Mouse (Mus musculus) intestine, postnatal 0 days (tissue): Measurements from ENCODE around the gene Chn1. TPM values are rescaled to one million over a fixed set of nuclear protein-coding genes. Genes with fewer than 3 reads are reported as not detected.
A peak's percentile ranks its signal among the peaks of the same experiment; 100 is the strongest.

Experiments used
- ATAC-seq: fragments of 200-750 bp; cut with Nextera tagmentation; 2 replicates; pipeline ENCODE4 v1.8.0; 2017; ENCODE audit warnings: mild to moderate bottlenecking, moderate TSS enrichment, moderate library complexity
- H3K27ac ChIP-seq: fragments of 300-500 bp; sonication (generic); 2 replicates; pipeline ENCODE4 v1.5.1; 2014; ENCODE audit warnings: mild to moderate bottlenecking, low read depth, low read length, moderate library complexity
- H3K27me3 ChIP-seq: fragments of 300-500 bp; sonication (generic); replicated peaks from 2 replicates; pipeline ENCODE4 v1.6.1; 2014; ENCODE audit warnings: low read length, mixed read lengths; ENCODE audit not compliant: control insufficient read depth, insufficient read depth
- H3K36me3 ChIP-seq: fragments of 300-500 bp; sonication (generic); 2 replicates; pipeline ENCODE4 v1.6.1; 2014; ENCODE audit warnings: mild to moderate bottlenecking, moderate library complexity; ENCODE audit not compliant: control insufficient read depth, insufficient read depth
- H3K4me1 ChIP-seq: fragments of 300-500 bp; sonication (generic); replicated peaks from 2 replicates; pipeline ENCODE4 v1.6.1; 2014; ENCODE audit warnings: antibody characterized with exemption, low read length, mixed read lengths; ENCODE audit not compliant: control insufficient read depth, insufficient read depth
- H3K4me2 ChIP-seq: fragments of 300-500 bp; sonication (generic); replicated peaks from 2 replicates; pipeline ENCODE4 v1.6.1; 2014; ENCODE audit warnings: low read depth, mild to moderate bottlenecking, moderate library complexity
- H3K4me3 ChIP-seq: fragments of 300-500 bp; sonication (generic); 2 replicates; pipeline ENCODE4 v1.5.1; 2014; ENCODE audit warnings: low read depth, low read length
- H3K9ac ChIP-seq: fragments of 300-500 bp; sonication (generic); 2 replicates; pipeline ENCODE4 v1.6.1; 2014; ENCODE audit warnings: mild to moderate bottlenecking, low read depth, low read length
- H3K9me3 ChIP-seq: fragments of 300-500 bp; sonication (generic); 2 replicates; pipeline ENCODE4 v1.6.1; 2016; ENCODE audit warnings: mixed run types; ENCODE audit not compliant: control insufficient read depth
- CTCF ChIP-seq: sonication (generic); IDR thresholded peaks from 2 replicates; pipeline ENCODE4 v1.5.1; 2016; ENCODE audit warnings: low read depth, mild to moderate bottlenecking, control low read depth, antibody characterized with exemption, moderate library complexity
- WGBS: fragments of 180-500 bp; shearing (Covaris S2); extraction: QIAGEN DNeasy Blood & Tissue Kit; methylation state at CpG from one replicate; pipeline ENCODE4 v1.1.7; 2014; 5-methylcytosine and 5-hydroxymethylcytosine counted together
- polyA plus RNA-seq: library from polyadenylated mRNA; unstranded; fragments of >200 nt; fragmentation: Nextera tagmentation; extraction: Ambion mirVana; gene quantifications from 2 replicates; pipeline ENCODE4 v1.2.1, GENCODE M21; 2015

The Chn1 gene
- polyA plus RNA-seq, 1 experiment from 2014 or later: 9.5 TPM

DNA sequence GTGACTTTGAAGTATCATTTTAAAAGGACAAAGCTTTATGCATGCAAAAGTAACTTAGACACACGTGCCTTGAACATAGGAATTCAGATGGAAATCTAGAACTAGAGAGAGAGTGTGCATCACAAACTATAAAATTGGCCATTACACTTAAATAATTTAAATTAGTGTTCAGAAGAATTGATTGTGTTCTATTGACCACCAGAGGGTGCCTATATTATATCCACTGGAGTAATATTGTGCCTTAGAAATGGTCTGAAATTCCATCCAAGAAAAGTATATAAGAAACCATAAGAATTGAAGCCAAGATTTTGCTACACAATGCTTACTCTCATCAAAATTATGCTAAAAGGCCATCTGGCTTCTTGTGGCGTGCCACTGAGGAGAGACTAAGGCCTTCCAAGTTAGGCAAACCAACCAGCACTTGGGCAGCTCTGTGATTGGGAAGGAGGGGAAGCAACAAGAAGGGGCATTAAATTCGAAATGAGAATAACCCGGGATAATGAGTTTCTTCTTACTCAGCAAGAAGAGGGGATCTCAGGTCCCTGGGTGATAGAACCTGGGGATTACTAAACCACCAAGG is 4.0 kb upstream of the Chn1 start:
- Histone ChIP-seq H3K4me2 (no peak overlapping the region), H3K27ac (no peak overlapping the region), H3K9me3 (no peaks in the 10 kb centered on the region), H3K4me1 (no peaks in the 10 kb centered on the region), H3K9ac (no peak overlapping the region), H3K36me3 (no peaks in the 10 kb centered on the region), H3K4me3 (no peak overlapping the region), H3K27me3 (peaks cover 29% of the 10 kb centered on the region)
- WGBS: 70% methylated on average over 4 of the region's 4 CpGs
- no peak for ATAC-seq
- no peak for TF ChIP-seq CTCF

DNA sequence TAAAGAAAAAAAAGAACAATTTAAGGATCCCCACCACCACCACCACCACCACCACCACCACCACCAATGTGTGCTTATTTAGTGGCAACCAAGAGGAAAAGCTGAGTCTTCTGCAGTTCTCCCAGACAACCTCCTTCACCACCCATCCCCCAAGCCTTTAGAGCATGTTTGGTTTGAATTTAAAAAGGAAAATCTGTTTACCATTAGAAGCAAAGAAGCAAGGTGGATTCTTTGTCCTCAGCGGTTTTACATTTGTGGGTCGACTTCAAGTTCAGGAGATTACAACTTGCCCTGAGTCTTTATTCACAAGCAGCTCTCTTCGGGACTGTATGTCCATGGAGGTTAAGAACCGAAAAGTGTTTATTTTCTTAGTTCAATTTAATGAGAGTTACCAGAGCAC is 1.8 kb upstream of the Chn1 start:
- no peak for TF ChIP-seq CTCF
- Histone ChIP-seq H3K4me2 (no peak overlapping the region), H3K4me3 (no peak overlapping the region), H3K9me3 (no peaks in the 10 kb centered on the region), H3K4me1 (no peaks in the 10 kb centered on the region), H3K9ac (no peak overlapping the region), H3K36me3 (no peaks in the 10 kb centered on the region), H3K27me3 (peaks cover 29% of the 10 kb centered on the region), H3K27ac (no peak overlapping the region)
- no peak for ATAC-seq
- 44% methylated on average over 4 of the region's 4 CpGs for WGBS

DNA sequence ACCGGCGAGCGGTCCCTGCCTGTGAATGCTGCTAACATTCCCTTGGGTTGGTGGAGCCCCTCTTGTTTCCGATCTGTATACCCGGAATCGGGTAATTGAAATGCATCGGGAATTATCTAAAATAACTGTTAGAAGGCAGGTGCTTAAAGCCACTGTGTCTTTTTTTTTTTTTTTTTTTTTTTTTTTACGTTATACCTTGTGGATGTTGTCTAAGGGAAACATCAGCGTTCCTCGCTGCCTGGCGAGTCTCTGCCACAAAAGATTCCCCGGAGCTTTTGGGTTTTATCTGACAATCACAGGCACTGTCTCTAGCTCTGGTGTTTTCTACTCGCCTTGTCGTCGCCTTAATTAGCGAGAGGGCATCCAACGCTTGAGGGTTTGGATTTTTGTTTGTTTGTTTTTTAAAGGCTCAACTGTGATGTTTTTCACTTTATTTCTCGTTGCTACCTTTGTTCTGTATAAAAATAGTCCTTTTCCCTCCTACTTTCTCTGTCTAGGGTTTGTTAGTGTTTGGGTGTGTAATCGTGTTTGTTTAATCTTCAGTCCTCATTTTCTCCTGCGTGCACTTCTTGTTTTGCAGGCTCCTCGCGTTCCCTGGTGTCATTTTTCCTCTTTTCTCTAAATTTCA is 651 bp upstream of the Chn1 start:
- no peaks in the 10 kb centered on the region for H3K9me3 ChIP-seq
- no peak for ATAC-seq
- WGBS: under 1% methylated on average over 22 of the region's 22 CpGs

DNA sequence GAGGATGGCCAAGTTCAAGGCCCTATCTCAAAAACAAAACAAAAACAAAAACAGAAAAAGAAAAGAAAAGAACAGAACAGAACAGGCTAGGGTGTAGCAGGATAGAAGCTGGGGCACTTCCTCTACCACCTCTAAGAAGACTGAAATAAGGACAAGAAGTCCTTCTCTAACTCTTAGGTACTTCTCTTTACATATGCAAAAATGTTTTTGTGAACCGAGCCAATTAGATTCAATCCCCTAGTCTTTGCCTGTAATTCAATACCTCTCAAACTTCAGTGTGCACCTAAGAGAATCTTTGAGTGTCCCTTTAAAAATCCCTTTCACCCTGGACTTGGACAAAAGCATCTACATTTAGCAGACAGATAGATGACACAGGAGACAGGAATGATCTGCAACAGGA is 2.2 kb downstream of the Chn1 start:
- peaks cover 23% of the 10 kb centered on the region for H3K27me3 ChIP-seq
- H3K4me3 ChIP-seq: no peak overlapping the region
- H3K4me2 ChIP-seq: no peak overlapping the region
- no peak overlapping the region for H3K27ac ChIP-seq
- WGBS: 42% methylated on average over 1 of the region's 1 CpGs
- H3K9ac ChIP-seq: no peak overlapping the region
- ATAC-seq: no peak
- no peaks in the 10 kb centered on the region for H3K36me3 ChIP-seq
- H3K9me3 ChIP-seq: no peaks in the 10 kb centered on the region
- H3K4me1 ChIP-seq: no peaks in the 10 kb centered on the region
- TF ChIP-seq CTCF: no peak

More for the DNA sequence above, 651 bp upstream of the Chn1 start:
- Histone ChIP-seq H3K27me3 (peaks cover 29% of the 10 kb centered on the region), H3K4me2 (peak overlapping the region; percentile 93), H3K27ac (no peak overlapping the region), H3K4me1 (no peaks in the 10 kb centered on the region), H3K9ac (no peak overlapping the region), H3K4me3 (peak overlapping the region; percentile 90), H3K36me3 (no peaks in the 10 kb centered on the region)
- no peak for TF ChIP-seq CTCF

DNA sequence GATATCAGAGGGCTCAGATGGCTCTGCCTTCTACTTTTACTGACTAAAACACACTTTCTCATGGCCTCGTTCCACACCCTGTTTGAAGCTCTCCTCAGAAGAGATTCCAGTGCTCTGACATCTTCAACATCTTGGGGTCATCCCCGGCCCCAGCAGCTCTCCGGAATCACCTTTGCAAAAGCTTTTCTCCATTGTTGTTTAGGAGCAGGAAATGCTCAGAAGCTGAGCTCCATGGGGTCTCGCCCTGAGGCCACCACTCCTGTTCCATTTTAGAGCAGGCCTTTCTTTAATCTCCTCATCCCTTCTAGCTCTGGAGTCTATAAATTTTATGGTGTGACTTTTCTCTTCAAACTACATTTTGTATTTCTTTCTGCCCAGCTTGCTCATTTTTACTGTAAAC is 6.5 kb downstream of the Chn1 start:
- ATAC-seq: no peak
- no peaks in the 10 kb centered on the region for H3K27me3 ChIP-seq
- H3K36me3 ChIP-seq: no peaks in the 10 kb centered on the region
- H3K9me3 ChIP-seq: no peaks in the 10 kb centered on the region
- H3K4me1 ChIP-seq: no peaks in the 10 kb centered on the region
- H3K4me3 ChIP-seq: no peak overlapping the region
- H3K27ac ChIP-seq: no peak overlapping the region
- H3K9ac ChIP-seq: no peak overlapping the region
- no peak overlapping the region for H3K4me2 ChIP-seq
- 83% methylated on average over 4 of the region's 4 CpGs for WGBS
- no peak for TF ChIP-seq CTCF

DNA sequence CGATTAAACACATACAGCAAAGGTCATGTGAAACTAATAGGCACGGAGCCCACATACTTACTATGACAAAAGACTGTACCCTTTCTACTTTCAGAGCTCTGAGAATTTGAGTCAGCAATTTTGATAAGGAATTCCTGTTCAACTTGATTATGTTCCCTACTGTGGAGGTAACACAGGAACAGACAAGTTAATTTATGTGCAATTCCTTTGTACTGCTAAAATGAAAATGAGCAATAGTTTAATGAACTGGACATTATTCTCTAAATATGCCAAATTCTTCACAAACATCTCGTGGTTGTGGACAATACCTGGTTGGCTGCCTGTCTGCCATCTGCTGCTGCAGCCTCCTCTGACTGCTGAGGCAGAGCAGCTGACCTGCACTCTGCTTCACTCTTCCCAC is 11.6 kb downstream of the Chn1 start:
- Histone ChIP-seq H3K27me3 (no peaks in the 10 kb centered on the region), H3K4me1 (no peaks in the 10 kb centered on the region), H3K36me3 (no peaks in the 10 kb centered on the region), H3K27ac (no peak overlapping the region), H3K9me3 (no peaks in the 10 kb centered on the region), H3K4me3 (no peak overlapping the region), H3K9ac (no peak overlapping the region), H3K4me2 (no peak overlapping the region)
- no peak for ATAC-seq
- TF ChIP-seq CTCF: no peak
- WGBS: 71% methylated on average over 3 of the region's 3 CpGs
